Mouse (Mus musculus) embryonic fibroblast, embryonic 13.5 days (primary cell): ENCODE measurements around the gene Gorasp1.

Experiments used
- CTCF ChIP-seq: IDR thresholded peaks from 2 replicates; pipeline ENCODE4 v1.5.1; 2011; ENCODE audit warnings: mild to moderate bottlenecking, control low read depth, low read length, moderate library complexity, borderline replicate concordance; ENCODE audit not compliant: insufficient read depth
- POLR2A ChIP-seq: IDR thresholded peaks from 2 replicates; pipeline ENCODE4 v1.6.1; 2011; ENCODE audit warnings: low read depth, mild to moderate bottlenecking, control low read depth, low read length, moderate library complexity

GRCm38 (mm10) chr9:119981183-119982179, 44.1 kb upstream of the Gorasp1 start:
- no peak for TF ChIP-seq CTCF
- peak; percentile 44 for TF ChIP-seq POLR2A
